Mouse (Mus musculus): ENCODE results near the gene Ssbp2.

DNA sequence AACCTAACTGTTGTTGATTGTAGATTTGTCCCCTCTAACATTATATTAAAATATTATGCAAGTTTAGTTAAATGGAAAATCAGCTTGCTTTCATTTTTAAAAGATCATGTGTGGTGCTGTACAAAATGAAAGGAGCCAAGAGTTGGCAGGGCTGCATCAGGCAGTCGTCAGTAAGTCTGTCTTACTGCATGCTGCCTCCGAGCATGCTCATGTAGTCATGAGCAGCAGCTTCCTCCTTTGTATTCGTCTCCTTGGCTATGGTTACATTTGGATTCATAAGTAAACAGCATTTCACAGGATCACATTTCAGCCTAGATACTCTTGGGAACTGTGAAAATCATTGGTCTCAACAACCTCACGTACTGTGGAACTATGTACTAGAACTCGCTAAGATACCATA is 180.1 kb downstream of the Ssbp2 start:
- TF ChIP-seq GATA1 (IDR thresholded peaks at IDR 0.05; ENCODE audit: low read length) (no peak), TAL1 (IDR thresholded peaks at IDR 0.05; ENCODE audit: low read length) (no peak)

Data from erythroblast, embryonic 14.5 days (primary cell).